Mouse (Mus musculus) spleen, adult 2 months (tissue): Measurements from ENCODE around the gene Bcl2l11.

Experiments used
- CTCF ChIP-seq: fragments of 200-500 bp; IDR thresholded peaks from 2 replicates; pipeline ENCODE4 v1.5.1; 2011; ENCODE audit warnings: mild to moderate bottlenecking, inconsistent platforms; ENCODE audit not compliant: insufficient read depth, insufficient read length, insufficient replicate concordance; ENCODE audit errors: extremely low read depth
- POLR2A ChIP-seq: fragments of 200-500 bp; IDR thresholded peaks from 2 replicates; pipeline ENCODE4 v1.6.1; 2011; ENCODE audit warnings: low read depth, low read length, inconsistent platforms

DNA sequence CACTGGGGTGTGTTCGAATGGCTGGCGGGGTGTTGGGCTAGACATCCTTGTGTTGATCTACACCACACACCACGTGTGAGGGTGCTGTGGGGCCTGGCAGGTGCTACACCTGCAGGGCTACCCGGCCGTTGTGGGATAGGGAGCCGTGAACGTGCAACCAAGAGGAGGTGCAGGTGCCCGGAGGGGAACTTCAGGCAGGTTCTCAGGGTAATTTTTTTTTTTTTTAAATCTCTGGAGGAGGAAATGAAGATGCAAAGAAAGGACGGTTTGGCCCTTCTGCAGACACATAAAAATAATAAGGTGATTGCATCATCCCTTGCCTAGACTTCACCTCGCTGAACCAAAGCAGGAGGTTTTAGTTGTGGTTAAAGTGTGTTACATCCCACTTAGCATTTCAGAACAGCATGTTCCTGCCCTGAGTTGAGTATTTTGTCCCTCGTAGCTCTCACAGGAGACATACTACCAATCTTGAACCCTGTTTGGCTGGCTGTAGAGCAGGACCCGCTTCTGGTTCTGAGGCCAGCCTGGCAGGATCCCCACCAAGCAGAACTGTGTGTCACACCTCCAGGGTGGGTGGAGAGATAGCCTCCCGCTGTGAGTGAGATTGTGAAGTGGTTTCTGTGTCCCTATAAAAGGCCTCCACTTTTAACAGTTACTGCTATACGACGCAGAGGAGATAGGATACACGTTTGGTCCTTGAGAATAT lies 27.2 kb downstream of the Bcl2l11 start:
- TF ChIP-seq CTCF: no peak
- TF ChIP-seq POLR2A: no peak
